Mouse (Mus musculus): ENCODE measurements around the gene Dnttip1. TPM values are rescaled to one million over a fixed set of nuclear protein-coding genes. Genes with fewer than 3 reads are reported as not detected.

Gene Dnttip1
- polyA plus RNA-seq (2012; rRNA removed): 26.6 and 27.2 TPM in 2 replicates

GRCm38 (mm10) chr2:164745843-164746479, at the start of gene Dnttip1, which contains the start of gene Wfdc3:
Dnttip1 (plus strand) TSS chr2:164745983.
Wfdc3 (minus strand) TSS chr2:164745931.

GRCm38 (mm10) chr2:164698201-164698600, 47.6 kb upstream of the Dnttip1 start, which contains the start of gene Spint4:
Spint4 (plus strand) TSS chr2:164698501.

GRCm38 (mm10) chr2:164715005-164715404, 30.8 kb upstream of the Dnttip1 start, which contains the start of gene Spint5:
Spint5 (plus strand) TSS chr2:164715305.

GRCm38 (mm10) chr2:164769258-164770037, 23.7 kb downstream of the Dnttip1 start, which contains the start of gene Ube2c:
Ube2c (plus strand) TSS chr2:164769898.

GRCm38 (mm10) chr2:164779481-164780086, 33.8 kb downstream of the Dnttip1 start, which contains the start of gene Tnnc2:
Tnnc2 (minus strand) TSS chr2:164779967.

GRCm38 (mm10) chr2:164785481-164786387, 40.0 kb downstream of the Dnttip1 start, which contains the start of gene Snx21:
Snx21 (plus strand) TSS chr2:164785823.

GRCm38 (mm10) chr2:164804533-164805331, 58.9 kb downstream of the Dnttip1 start, which contains the start of the genes Acot8 and Zswim3:
Acot8 (minus strand) TSS chr2:164804882.
Zswim3 (plus strand) TSS chr2:164805098.

Other genes with a start within 250 kb of the Dnttip1 start
- gene Pigt, start 248.5 kb upstream of the Dnttip1 start, polyA plus RNA-seq (2012; rRNA removed): 16.7 and 21.2 TPM in 2 replicates
- 0.70 and 1.2 TPM in 2 replicates for gene Wfdc2, start 183.6 kb upstream of the Dnttip1 start, polyA plus RNA-seq (2012; rRNA removed)
- gene Spint3, start 172.5 kb upstream of the Dnttip1 start, polyA plus RNA-seq (2012; rRNA removed): not detected in 2 replicates
- gene Wfdc6a, start 160.5 kb upstream of the Dnttip1 start, polyA plus RNA-seq (2012; rRNA removed): 0.07 TPM in 1 of 2 replicates, not detected in the other
- gene Eppin, start 152.4 kb upstream of the Dnttip1 start, polyA plus RNA-seq (2012; rRNA removed): not detected in 2 replicates
- gene Wfdc6b, start 132.5 kb upstream of the Dnttip1 start, polyA plus RNA-seq (2012; rRNA removed): not detected in 2 replicates
- not detected in 2 replicates for gene Wfdc8, start 132.4 kb upstream of the Dnttip1 start, polyA plus RNA-seq (2012; rRNA removed)
- gene Wfdc16, start 107.2 kb upstream of the Dnttip1 start, polyA plus RNA-seq (2012; rRNA removed): not detected in 2 replicates
- gene Wfdc10, start 89.9 kb upstream of the Dnttip1 start, polyA plus RNA-seq (2012; rRNA removed): not detected in 2 replicates
- gene Wfdc9, start 89.4 kb upstream of the Dnttip1 start, polyA plus RNA-seq (2012; rRNA removed): not detected in 2 replicates
- not detected in 2 replicates for gene Wfdc11, start 71.9 kb upstream of the Dnttip1 start, polyA plus RNA-seq (2012; rRNA removed)
- gene Wfdc13, start 60.9 kb upstream of the Dnttip1 start, polyA plus RNA-seq (2012; rRNA removed): not detected in 2 replicates
- not detected in 2 replicates for gene Spint4, start 47.5 kb upstream of the Dnttip1 start, polyA plus RNA-seq (2012; rRNA removed)
- not detected in 2 replicates for gene Spint5, start 30.7 kb upstream of the Dnttip1 start, polyA plus RNA-seq (2012; rRNA removed)
- gene Wfdc3, start 52 bp upstream of the Dnttip1 start, polyA plus RNA-seq (2012; rRNA removed): 1.6 and 1.7 TPM in 2 replicates
- 386 and 491 TPM in 2 replicates for gene Ube2c, start 23.9 kb downstream of the Dnttip1 start, polyA plus RNA-seq (2012; rRNA removed)
- gene Tnnc2, start 34.0 kb downstream of the Dnttip1 start, polyA plus RNA-seq (2012; rRNA removed): 0.45 and 15.8 TPM in 2 replicates
- 2.3 and 2.4 TPM in 2 replicates for gene Snx21, start 39.8 kb downstream of the Dnttip1 start, polyA plus RNA-seq (2012; rRNA removed)
- 19.0 and 20.4 TPM in 2 replicates for gene Acot8, start 58.9 kb downstream of the Dnttip1 start, polyA plus RNA-seq (2012; rRNA removed)
- gene Zswim3, start 59.1 kb downstream of the Dnttip1 start, polyA plus RNA-seq (2012; rRNA removed): 2.2 and 2.4 TPM in 2 replicates
- gene Zswim1, start 76.7 kb downstream of the Dnttip1 start, polyA plus RNA-seq (2012; rRNA removed): 1.8 and 2.2 TPM in 2 replicates
- gene Spata25, start 82.6 kb downstream of the Dnttip1 start, polyA plus RNA-seq (2012; rRNA removed): 0.05 TPM in 1 of 2 replicates, not detected in the other
- gene Ctsa, start 86.9 kb downstream of the Dnttip1 start, polyA plus RNA-seq (2012; rRNA removed): 58.4 and 71.2 TPM in 2 replicates
- gene Neurl2, start 87.5 kb downstream of the Dnttip1 start, polyA plus RNA-seq (2012; rRNA removed): 0.88 and 0.89 TPM in 2 replicates
- 6.8 and 8.1 TPM in 2 replicates for gene Pltp, start 111.7 kb downstream of the Dnttip1 start, polyA plus RNA-seq (2012; rRNA removed)
- gene Pcif1, start 133.3 kb downstream of the Dnttip1 start, polyA plus RNA-seq (2012; rRNA removed): 17.5 and 19.0 TPM in 2 replicates
- 7.7 and 8.5 TPM in 2 replicates for gene Zfp335, start 165.8 kb downstream of the Dnttip1 start, polyA plus RNA-seq (2012; rRNA removed)
- 0.85 and 0.92 TPM in 2 replicates for gene Mmp9, start 194.8 kb downstream of the Dnttip1 start, polyA plus RNA-seq (2012; rRNA removed)
- 0.36 and 0.44 TPM in 2 replicates for gene Slc12a5, start 214.8 kb downstream of the Dnttip1 start, polyA plus RNA-seq (2012; rRNA removed)